Mouse (Mus musculus): ENCODE results near the gene Nmnat3.

GRCm38 (mm10) chr9:98318875-98319274 is 31.6 kb downstream of the Nmnat3 start:
- no peak for TF ChIP-seq CTCF (IDR thresholded peaks at IDR 0.05; ENCODE audit: low read depth)
- TF ChIP-seq EP300 (optimal IDR thresholded peaks at IDR 0.05), result no peak

All from stomach, postnatal 0 days (tissue).